Comparison of ENCODE assay signal across 10 mouse cellular contexts in the genomic region with DNA sequence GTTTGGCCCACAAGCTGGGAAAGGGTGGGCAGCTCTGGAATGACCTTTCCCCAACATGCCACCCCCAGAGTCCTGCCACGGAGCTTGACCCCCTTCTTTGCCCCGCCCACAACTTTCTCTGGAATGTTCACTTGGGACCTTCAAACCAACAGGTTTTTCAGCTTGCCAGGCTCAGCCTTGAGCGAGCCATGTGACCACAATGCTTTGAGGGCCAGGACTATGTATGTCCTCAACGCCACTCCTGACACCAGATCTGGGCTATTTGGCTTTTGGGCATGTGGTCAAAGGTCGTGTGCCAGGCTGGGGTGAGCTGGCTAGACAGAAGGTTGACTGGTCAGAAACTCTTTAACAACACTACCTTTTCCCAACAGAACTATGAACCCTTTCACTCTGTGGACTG. TPM values are rescaled to one million over a fixed set of nuclear protein-coding genes. Genes with fewer than 3 reads are reported as not detected.
DNase-seq lines count a peak whose midpoint lies in the region; ATAC-seq lines count a peak whose summit lies in the region.
"Had no signal": no experiment of that assay in that cellular context is flagged by ENCODE, and none has a peak within 500 bp of the region (broad histone marks: within the 10 kb centered on the region; RNA-seq: fewer than 3 reads in every experiment).

No protein-coding gene starts in this region.

- no peaks in the 10 kb centered on the region for H3K27me3 ChIP-seq in lung, embryonic 15.5 days

- peak; percentile 33 for ATAC-seq in lung, embryonic 15.5 days (ENCODE audit: borderline replicate concordance, extremely low read depth, low FRiP score, low TSS enrichment)
- ATAC-seq in cerebellum, adult (ENCODE audit: insufficient number of reproducible peaks, low FRiP score, low TSS enrichment) = no peak

- H3K4me3 ChIP-seq in lung, embryonic 15.5 days = no peak overlapping the region

- H3K4me2 ChIP-seq in lung, embryonic 15.5 days = no peak overlapping the region

- H3K9me3 ChIP-seq in lung, embryonic 15.5 days = no peaks in the 10 kb centered on the region

- no peaks in the 10 kb centered on the region for H3K36me3 ChIP-seq in lung, embryonic 15.5 days

- no peak overlapping the region for H3K9ac ChIP-seq in lung, embryonic 15.5 days

- peaks cover 25% of the 10 kb centered on the region for H3K4me1 ChIP-seq in lung, embryonic 15.5 days

- 38% methylated on average over 5 of the region's 5 CpGs for WGBS in lung, embryonic 15.5 days

- peak; percentile 56 for DNase-seq in urinary bladder, postnatal 14 days (ENCODE audit: low spot score)
- no peak for DNase-seq in urinary bladder, postnatal 36 days (ENCODE audit: low spot score in 2 of 2)
- peak; percentile 90 for DNase-seq in kidney, adult 9 months
- DNase-seq in cerebellum, adult 8-10 months = no peak
- DNase-seq in thymus, postnatal 14 days = no peak
- DNase-seq in retina, postnatal 1 day = no peak
- DNase-seq: left cerebral cortex, postnatal 4 days had no signal

- peak overlapping the region; percentile 86 for H3K27ac ChIP-seq in lung, embryonic 15.5 days

RNA-seq across cellular contexts. Expression of gene Abhd11, which starts 6.8 kb away (rescaled TPM):
- polyA plus RNA-seq in lung, embryonic 15.5 days (2015; fragmentation: Nextera tagmentation; extraction: Ambion mirVana) = 66.7 and 66.9 TPM in 2 replicates

RNA-seq across cellular contexts. Expression of gene Cldn3, which starts 16.1 kb away (rescaled TPM):
- polyA plus RNA-seq in lung, embryonic 15.5 days (2015; fragmentation: Nextera tagmentation; extraction: Ambion mirVana) = 241 and 259 TPM in 2 replicates

RNA-seq across cellular contexts. Expression of gene Stx1a, which starts 21.1 kb away (rescaled TPM):
- polyA plus RNA-seq in lung, embryonic 15.5 days (2015; fragmentation: Nextera tagmentation; extraction: Ambion mirVana) = 11.9 and 13.2 TPM in 2 replicates

RNA-seq across cellular contexts. Expression of gene Cldn4, which starts 55.4 kb away (rescaled TPM):
- 31.7 and 34.3 TPM in 2 replicates for polyA plus RNA-seq in lung, embryonic 15.5 days (2015; fragmentation: Nextera tagmentation; extraction: Ambion mirVana)
- polyA plus RNA-seq: forebrain, embryonic 14.5 days had no signal

Comparison
In these comparisons a context has a peak if more than half of its experiments do, and no peak if none do; other contexts are left out.
1. DNase-seq: peak in urinary bladder, postnatal 14 days (single experiment) and kidney, adult 9 months (single experiment); none in urinary bladder, postnatal 36 days (0 of 2), cerebellum, adult 8-10 months (single experiment), thymus, postnatal 14 days (single experiment) and retina, postnatal 1 day (single experiment).